Mouse (Mus musculus) spleen, adult 18-20 months (tissue): Measurements from ENCODE around the gene Mov10l1.

Experiments used
- DNase-seq, 2 experiments: peaks; one replicate each; pipeline ENCODE4 v3.0.0; 2022; ENCODE audit warnings: mixed read lengths in 2 of 2

The Mov10l1 gene

DNA sequence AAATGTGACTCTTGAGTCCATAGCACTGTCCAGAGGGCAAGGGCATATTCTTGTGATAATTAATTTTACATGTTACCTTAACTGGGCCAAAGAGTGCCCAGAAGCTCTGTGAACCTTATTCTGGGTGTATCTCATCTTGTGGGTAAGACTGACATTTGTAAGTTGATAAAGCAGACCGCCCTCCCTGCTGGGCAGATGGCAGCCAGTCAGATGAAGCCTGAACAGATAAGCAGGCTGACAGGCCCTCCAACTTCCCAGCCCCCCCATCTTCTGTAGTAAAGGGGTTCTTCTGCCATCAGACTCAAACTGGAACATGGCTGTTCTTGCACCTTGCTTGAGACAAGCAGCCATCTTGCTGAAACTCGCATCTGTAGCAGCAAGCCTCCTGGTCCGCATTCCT, 34.0 kb downstream of the Mov10l1 start:
- no peak for DNase-seq

DNA sequence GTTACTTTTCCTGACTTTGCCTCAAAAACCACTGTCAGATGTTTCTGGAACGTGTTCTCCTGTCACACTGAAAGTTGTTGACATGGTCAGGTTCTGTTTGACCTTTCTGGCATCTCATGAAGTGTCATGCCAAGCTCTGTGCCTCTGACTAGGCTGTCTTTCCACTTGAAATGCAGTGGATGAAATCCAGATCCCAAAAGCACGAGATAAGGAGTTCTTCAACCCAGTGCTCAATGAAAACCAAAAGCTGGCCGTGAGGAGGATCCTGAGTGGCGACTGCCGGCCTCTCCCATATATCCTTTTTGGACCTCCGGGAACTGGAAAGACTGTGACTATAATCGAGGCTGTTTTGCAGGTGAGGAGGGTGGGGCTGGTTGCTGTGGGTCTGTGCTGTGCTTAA, 37.4 kb downstream of the Mov10l1 start:
- DNase-seq = no peak

DNA sequence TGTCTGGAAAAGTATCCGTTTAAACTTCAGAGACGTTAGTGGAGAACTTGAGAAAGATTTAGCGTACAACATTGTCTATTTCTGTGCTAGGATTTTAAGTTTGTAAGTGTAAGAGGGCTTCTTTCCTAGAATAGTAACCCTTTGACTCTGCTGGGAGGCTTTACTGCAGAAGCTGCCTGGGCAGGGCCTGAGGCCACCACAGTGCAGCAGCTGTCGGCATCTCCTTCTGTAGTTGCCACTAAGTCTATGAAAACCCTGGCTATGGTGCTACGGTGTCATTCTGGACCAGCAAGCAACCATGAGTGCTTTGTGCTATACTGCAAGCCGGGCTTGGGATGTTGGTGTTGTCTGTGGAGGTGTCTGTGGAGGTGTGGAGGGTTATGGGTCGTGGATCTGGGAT, 37.8 kb downstream of the Mov10l1 start:
- no peak for DNase-seq

DNA sequence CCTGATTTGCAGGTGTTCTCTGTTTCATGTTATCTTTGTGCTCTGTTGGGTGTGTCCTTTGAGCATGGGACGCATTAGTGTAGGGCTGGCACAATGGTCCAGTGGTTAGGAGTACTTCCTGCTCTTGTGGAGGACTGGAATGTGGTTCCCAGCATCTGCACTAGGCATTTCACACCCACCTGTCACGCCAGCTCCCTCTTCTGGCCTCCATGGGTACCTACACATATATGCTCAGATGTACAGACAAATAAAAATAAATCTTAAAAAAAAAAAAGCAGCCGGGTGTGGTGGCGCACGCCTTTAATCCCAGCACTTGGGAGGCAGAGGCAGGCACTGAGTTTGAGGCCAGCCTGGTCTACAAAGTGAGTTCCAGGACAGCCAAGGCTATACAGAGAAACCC, 61.7 kb downstream of the Mov10l1 start:
- DNase-seq = no peak

DNA sequence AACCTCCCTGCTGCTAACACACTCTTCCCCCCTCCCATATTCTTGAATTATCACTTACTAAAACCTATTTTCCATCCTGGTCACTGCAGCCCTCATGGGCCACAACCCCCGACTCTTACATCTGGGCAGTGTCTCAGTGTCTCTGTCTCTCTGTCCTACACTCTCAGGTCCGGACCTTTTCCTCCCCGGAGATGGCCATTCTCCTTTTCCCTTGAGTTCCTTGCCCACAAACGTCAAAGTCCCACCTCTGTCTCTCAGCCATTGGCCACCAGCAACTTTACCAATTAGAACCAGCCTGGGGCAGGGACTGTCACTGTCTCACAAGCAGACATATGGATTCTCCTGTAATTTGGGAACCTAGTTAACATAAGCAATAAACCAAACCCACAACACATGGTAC, 63.6 kb downstream of the Mov10l1 start:
- no peak for DNase-seq

DNA sequence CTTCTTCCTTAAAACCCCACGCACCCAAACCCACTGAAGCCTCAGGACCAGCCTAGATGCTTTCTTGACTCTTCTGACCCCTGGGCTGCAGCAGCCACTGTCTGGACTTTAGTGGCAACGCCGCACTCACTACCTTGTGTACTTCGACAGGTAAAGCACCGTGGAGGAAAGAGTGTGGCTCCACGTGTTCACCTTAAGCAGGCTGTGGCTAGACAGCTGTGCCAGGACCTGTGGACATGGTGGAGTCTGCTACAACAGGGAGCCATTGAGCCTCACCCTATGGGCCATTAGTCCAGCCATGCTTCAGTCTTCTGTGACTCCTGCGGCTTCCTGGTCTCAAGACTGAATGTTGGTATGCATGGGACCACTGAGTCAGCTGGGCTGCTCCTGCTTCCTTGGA, 72.0 kb downstream of the Mov10l1 start:
- DNase-seq = no peak

DNA sequence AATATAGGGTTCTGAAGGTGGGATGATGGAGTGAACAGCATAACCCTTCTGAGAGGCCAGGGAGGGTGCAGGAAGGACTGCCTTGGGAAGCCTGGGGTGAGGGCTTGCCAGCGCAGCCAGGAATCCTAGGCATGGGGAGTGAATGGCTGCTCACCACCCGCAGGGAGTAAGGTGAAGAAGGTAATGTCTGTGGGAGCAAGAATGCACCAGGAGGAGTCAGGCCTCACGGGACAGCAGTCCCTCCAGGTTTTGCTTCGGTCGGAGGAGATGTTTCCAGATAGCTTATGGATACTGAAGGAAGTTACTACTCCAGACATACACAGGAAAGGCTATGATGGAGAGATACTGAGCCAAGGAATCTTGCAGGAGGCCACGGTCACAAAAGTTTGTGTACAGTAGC, 76.0 kb downstream of the Mov10l1 start:
- DNase-seq = no peak

DNA sequence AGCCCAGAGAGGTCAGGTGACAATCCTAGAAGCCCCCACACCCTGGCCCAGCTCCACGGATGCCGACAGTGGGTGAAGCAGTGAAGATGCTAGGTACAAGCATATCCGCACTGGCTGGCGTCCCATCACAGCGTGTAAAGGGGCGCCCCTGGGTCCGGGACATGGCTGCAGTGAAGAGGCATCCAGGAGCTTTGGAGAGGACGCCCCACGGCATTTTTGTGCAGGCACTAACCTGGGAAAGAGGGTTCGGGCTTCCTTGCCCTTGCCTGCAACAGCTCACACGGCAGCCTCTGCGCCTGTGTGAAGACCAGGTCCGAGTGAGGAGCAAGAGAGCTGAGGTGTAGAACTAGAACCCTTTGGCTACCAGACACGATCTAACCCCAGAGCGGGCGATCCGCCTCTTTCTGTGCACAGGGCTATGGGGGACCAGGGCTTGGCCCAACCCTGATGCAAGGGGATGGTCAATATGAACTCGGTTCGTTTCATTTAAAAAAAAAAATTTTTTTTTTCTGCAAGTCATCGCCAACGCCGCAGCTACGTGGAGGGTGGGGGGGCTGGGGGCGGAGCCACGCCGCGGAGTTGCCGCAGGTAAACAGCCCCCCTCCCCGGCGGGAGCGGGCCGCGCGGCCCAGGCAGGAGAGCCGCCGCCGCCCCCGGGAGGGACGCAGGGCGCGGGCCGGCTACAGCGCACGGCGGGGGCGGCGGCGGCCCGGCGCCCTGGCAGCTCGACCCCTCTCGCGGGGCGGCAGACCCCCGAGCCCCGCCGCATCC, 76.6 kb downstream of the Mov10l1 start, which contains the start of gene Panx2:
TSS of gene Panx2 (plus strand) at position 574 of the 771 bp plus-strand sequence.
- no peak for DNase-seq

DNA sequence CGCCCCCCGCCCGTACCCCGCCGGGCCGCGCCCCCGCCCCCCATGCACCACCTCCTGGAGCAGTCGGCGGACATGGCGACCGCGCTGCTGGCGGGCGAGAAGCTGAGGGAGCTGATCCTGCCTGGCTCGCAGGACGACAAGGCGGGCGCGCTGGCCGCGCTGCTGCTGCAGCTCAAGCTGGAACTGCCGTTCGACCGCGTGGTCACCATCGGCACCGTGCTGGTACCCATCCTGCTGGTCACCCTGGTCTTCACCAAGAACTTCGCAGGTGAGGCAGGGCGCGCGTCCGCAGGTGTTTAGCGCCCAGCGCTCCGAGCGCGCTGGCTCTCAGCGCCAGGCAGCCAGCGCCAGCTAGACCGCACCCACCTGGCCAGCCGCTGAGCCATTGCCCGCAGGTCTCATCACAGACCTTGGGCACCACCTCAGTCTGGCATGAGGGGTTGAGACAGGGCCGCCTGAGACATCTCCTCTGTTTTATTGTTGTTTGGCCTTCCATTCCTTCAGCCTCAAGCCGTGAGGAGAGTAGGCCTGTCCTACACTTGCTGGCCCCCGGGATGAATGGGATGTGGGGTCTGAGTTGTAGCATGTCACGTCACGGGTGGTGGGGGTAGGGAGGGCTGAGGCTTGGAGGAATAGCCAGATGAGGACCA, 77.4 kb downstream of the Mov10l1 start:
- no peak for DNase-seq

DNA sequence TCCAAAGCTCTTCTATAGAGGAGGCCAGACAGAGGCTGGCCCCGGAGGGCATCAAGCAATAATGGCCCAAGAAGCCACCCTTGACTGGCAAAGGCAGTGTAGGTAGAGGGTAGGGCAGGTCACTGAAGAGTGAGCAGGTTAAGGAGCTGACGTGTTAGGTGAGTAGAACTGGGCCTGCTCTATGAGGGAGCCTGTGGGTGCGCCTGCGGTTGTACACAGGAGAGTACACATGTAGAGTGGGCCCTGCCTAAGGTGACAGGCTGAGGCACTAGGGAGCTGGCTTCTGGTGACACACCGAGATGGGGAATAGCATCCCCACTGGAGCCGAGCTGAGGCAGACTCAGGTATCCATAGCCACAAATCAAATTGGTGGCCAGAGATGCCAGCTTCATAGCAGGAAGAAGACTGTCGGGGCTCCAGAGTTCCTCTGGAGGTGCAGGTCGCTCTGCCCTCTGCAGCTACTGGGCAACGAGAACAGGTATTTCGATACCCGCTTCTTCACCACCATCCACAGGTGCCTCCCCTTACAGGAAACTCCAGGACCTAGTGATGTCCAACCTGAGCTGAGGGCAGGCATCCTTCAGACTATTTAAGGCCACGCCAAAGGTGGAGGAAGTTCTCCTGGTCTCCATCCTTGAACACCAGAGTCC, 78.2 kb downstream of the Mov10l1 start:
- no peak for DNase-seq

DNA sequence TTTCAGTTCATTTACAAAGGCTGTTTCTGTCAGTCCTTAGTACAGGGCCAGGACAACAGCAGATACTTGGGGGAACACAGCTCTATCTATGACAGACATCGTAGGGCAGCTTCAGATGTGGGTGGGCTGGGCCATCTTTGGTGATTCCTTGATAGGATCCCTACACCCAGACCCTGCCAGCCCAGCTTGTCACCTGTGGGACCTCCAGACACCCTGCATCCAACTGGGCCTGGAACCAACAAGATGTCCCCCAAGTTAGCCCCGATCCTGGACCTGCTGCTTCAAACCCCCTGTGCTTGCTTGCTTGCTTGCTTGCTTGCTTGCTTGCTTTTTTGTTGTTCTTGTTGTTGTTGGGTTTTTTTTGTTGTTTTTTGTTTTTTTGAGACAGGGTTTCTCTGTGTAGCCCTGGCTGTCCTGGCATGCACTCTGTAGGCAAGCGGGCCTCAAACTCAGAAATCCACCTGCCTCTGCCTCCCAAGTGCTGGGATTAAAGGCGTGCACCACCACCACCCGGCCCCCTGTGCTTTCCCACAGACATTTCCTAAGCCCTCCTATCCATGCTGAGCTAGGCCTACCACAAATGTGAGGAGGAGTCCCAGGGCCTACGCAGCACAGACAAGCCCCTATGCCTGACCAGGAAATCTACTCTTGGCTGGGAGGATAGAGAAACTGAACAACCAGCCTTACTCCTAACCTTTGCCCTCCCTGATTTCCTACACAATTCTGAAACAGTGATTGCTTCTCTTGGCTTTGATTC, 79.2 kb downstream of the Mov10l1 start:
- DNase-seq = no peak

DNA sequence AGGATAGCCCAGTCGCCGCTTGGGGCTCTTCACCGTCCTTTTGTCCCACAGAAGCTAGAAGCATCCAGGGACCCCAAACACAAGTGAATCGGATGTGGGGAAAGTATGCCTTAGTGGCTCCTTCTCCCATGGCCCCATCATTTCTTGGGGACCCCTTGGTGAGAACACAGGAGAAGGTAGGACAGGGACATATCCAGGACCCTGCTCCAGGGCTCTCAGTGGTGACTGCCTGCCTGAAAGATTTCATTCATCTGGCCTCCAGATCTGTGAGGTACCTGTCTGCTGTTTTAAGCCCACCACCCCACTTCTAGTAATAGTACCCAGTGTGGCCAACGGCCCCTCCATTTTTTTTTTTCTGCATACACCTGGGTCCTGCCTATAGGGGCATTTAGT, 79.8 kb downstream of the Mov10l1 start:
- no peak for DNase-seq

DNA sequence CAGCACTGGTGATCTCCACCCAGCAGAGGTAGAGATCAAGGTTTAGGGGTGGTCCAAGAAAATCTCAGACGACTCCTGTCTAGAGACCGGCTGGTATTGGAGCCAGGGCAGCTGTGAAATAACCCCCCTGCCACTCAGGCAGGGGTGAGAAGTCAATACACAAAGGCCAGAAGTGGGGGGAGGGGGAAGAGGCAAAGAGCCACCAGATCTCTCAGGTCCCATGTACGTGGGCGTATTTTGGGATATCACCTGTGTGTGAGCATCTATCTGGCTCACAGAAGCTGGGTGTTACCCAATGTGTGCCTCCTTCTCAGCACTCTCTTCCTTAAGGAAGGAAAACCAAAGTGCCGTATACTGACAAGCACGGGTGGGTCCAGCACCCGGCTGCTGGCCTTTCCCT, 80.3 kb downstream of the Mov10l1 start:
- DNase-seq = no peak

DNA sequence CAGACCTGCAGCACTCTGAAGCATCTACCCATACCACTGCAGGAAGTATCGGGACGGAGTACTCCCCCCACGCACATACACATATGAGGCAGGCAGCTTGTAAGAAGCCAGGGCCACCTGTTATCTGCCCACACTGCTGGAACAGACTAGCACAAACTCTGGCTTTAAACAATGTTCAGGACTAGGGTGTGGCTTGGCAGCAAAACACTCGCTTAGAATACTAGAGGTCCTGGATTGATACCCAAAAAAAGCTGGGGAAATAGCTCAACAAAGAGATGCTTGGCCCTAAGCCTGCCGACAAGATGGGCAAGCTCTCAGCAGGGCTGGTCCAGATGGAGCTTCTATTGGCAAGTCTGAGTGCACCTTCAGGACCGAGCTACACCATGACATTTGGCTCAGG, 80.8 kb downstream of the Mov10l1 start:
- DNase-seq = no peak

DNA sequence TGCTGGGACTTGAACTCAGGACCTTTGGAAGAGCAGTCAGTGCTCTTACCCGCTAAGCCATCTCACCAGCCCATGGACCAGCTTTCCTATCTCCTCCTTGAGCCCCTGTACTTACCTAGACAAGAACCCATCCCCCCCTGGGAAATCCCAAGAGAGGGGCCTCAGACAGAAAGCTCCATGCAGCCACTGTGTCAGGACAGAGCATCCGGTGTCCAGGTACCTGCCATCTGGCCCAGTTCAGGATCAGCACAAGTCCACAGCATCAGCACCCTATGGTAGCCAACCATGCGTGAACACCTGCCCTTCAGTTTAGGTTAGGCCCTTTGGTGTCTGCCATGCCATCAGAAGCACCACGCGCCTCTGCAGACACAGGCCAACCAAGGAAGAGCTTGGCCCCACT, 82.2 kb downstream of the Mov10l1 start:
- DNase-seq = no peak

DNA sequence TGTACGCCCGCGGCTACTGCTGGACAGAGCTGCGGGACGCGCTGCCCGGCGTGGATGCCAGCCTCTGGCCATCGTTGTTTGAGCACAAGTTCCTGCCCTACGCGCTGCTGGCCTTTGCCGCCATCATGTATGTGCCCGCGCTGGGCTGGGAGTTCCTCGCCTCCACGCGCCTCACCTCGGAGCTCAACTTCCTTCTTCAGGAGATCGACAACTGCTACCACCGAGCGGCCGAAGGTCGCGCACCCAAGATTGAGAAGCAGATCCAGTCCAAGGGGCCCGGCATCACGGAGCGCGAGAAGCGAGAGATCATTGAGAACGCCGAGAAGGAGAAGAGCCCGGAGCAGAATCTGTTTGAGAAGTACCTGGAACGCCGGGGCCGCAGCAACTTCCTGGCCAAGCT, 84.9 kb downstream of the Mov10l1 start:
- no peak for DNase-seq

DNA sequence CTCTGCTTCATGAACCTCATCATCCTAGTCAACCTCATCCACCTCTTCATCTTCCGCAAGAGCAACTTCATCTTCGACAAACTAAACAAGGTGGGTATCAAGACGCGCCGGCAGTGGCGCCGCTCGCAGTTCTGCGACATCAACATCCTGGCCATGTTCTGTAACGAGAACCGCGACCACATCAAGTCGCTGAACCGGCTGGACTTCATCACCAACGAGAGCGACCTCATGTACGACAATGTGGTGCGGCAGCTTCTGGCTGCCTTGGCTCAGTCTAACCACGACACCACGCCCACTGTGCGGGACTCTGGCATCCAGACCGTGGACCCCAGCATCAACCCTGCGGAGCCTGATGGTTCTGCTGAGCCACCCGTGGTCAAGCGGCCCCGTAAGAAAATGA, 85.5 kb downstream of the Mov10l1 start:
- no peak for DNase-seq

DNA sequence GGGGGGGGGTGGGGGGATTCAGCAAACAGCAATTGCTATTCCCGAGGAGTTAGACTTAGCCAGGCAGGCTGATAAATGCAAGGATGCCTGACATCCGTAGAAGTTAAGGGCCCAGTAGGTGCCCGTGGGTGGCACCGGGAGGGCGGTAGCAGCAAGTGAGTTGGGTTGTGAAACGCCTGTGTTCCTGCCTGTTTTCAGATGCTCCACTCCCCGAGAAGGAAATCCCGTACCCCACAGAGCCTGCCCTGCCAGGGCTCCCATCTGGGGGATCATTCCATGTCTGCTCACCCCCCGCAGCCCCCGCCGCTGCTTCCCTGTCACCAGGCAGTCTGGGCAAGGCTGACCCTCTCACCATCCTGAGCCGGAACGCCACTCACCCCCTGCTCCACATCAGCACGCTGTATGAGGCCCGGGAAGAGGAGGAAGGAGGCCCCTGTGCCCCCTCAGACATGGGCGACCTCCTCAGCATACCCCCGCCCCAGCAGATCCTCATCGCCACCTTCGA, 86.7 kb downstream of the Mov10l1 start:
- DNase-seq = no peak

DNA sequence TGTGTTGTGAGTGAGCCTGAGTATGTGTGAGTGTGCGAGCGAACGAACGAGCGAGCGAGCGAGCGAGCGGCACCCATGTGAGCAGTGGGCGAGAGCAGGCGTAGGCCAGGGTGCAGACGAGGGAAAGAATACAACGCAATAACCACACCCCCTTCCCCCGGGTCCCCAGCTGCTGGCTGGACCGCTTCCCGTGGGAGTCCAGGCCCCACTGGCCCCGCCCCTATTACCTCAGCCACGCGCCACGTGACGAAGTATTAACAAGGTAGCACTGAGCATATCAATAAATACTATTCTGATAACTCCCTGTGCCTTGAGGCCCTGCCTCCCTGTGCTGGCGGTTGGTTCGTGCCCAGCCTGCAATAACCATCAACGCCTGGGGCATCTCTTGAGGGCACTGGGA, 87.9 kb downstream of the Mov10l1 start:
- DNase-seq = no peak

DNA sequence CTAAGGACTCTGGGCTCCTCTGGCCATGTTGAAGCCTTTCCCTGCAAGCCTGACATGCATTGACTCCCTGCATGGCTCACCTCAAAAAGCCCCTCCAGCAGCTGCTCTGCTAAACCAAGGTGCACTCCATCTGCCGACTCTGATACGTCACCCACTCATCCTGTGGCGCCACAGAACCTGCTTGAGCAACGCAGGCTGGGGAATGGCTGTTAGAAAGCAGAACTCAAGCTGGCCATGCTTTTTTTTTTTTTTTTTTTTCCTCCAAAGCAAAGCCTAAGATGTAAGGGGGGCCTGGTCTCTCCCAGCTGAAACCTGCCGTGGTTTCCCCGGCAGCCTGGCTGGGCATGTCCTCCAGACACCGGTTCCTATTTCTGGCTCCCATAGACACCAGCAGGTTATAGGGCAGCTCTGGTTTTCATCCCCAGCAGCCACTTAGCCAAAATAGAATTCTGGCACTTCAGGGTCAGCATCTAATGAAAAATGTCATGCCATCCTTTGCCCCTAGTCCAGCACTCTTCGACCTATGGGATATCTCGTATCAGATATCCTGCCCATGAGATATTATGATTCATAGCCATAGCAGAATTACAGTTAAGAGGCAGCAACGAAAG, 91.4 kb downstream of the Mov10l1 start:
- no peak for DNase-seq

DNA sequence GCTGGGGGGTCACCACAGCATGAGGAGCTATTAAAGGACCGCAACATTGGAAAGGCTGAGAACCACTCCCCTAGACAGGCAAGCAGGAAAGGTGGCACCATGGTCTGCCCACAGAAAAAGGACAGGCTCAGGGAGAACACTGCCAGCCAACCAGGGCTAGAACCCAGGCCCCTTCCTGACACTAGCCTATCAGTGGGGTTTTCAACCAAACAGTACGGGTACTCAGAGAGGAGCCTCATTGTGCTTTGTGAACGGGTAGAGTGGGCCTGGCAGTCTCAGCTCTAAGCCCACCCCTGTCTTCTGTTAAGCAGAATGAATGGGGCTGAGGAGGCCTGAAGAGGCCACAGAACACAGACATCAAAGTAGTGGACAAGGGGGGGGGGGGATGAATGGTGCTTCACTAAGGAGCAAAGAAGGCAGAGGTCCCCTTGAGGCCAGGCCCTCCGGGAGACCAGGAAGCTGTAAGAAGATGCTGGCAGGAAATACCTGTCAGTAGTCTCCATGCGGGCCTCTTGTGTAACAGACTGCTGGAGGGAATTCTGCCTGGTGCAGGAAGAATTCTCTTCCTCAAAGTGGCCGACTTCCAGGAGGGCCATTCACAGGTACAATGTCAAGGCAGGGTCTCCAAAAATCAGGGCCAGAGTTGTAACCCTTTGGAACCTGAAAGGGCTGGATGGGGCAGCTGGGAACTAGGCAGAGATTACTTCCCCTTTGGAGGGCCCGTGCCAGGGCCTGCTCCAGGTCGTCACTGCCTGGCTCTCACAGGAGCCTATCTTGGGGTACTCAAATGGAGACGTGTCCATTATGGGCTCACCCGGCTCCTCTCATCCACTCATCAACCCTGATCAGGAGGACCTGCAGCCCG, 92.1 kb downstream of the Mov10l1 start, which contains the start of gene Trabd:
TSS of gene Trabd (plus strand) at position 512 of the 865 bp plus-strand sequence.
- DNase-seq = no peak
